Mouse (Mus musculus) neural tube, embryonic 12.5 days (tissue): Measurements from ENCODE around the gene Gm609. TPM values are rescaled to one million over a fixed set of nuclear protein-coding genes. Genes with fewer than 3 reads are reported as not detected.

Experiments
- ATAC-seq: fragments of 200-750 bp; cut with Nextera tagmentation; 2 replicates; pipeline ENCODE4 v1.8.0; 2017; ENCODE audit warnings: low read depth, mild to moderate bottlenecking, moderate TSS enrichment, moderate library complexity; ENCODE audit not compliant: low FRiP score
- H3K27ac ChIP-seq: fragments of 300-500 bp; sonication (generic); 2 replicates; pipeline ENCODE4 v1.5.1; 2016
- H3K27me3 ChIP-seq: fragments of 300-500 bp; sonication (generic); replicated peaks from 2 replicates; pipeline ENCODE4 v1.6.1; 2016; ENCODE audit warnings: mild to moderate bottlenecking
- H3K36me3 ChIP-seq: fragments of 300-500 bp; sonication (generic); 2 replicates; pipeline ENCODE4 v1.6.1; 2016; ENCODE audit warnings: mild to moderate bottlenecking
- H3K4me1 ChIP-seq: fragments of 300-500 bp; sonication (generic); 2 replicates; pipeline ENCODE4 v1.6.1; 2016
- H3K4me2 ChIP-seq: fragments of 300-500 bp; sonication (generic); replicated peaks from 2 replicates; pipeline ENCODE4 v1.6.1; 2016; ENCODE audit warnings: mild to moderate bottlenecking
- H3K4me3 ChIP-seq: fragments of 300-500 bp; sonication (generic); 2 replicates; pipeline ENCODE4 v1.5.1; 2016
- H3K9ac ChIP-seq: fragments of 300-500 bp; sonication (generic); 2 replicates; pipeline ENCODE4 v1.6.1; 2016; ENCODE audit warnings: mild to moderate bottlenecking
- H3K9me3 ChIP-seq: fragments of 300-500 bp; sonication (generic); 2 replicates; pipeline ENCODE4 v1.6.1; 2016; ENCODE audit warnings: mild to moderate bottlenecking
- WGBS: fragments of 180-500 bp; shearing (Covaris S2); methylation state at CpG from one replicate; pipeline ENCODE4 v1.1.7; 2016; 5-methylcytosine and 5-hydroxymethylcytosine counted together
- polyA plus RNA-seq: library from polyadenylated mRNA; unstranded; fragments of >200 nt; fragmentation: Nextera tagmentation; extraction: Ambion mirVana; gene quantifications from 2 replicates; pipeline ENCODE4 v1.2.1, GENCODE M21; 2016

Gene Gm609
- polyA plus RNA-seq, 1 experiment from 2014 or later = not detected

DNA sequence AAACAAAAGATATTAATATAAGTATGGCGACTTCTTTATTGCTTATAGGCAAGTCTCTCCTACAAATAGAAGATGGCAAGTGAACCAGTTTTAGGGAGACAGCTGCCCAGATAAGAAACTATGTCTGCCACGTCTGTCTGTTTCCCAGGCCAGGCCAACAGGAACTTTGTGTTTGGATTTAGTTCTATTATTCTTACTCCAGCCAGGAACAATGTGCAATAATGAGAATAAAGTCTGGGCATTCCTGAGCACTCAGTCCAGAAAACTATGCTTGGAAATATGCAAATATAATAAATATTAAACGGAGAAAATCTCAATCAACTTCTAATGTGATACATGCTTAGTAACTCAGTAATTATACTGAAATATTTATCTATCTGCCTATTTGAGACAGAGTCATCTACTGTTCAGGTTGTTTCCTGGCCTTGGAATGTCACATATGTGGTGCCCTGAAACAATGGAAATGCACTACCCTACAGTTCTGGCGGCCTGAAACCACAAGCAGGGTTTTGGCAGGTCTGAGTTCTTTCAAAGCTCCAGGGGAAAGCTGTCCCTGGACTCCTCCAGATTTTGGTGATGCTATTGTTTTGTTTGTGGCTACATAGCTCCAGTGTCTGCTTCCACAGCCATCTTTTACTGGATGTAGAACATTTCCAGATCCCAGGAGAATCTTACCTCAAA, 123.3 kb downstream of the Gm609 start:
- H3K4me1 ChIP-seq = no peaks in the 10 kb centered on the region
- H3K9me3 ChIP-seq = no peaks in the 10 kb centered on the region
- ATAC-seq = no peak
- WGBS = 81% methylated on average over 4 of the region's 4 CpGs
- H3K4me2 ChIP-seq = no peak overlapping the region
- no peak overlapping the region for H3K4me3 ChIP-seq
- H3K9ac ChIP-seq = no peak overlapping the region
- H3K27ac ChIP-seq = no peak overlapping the region
- no peaks in the 10 kb centered on the region for H3K36me3 ChIP-seq
- H3K27me3 ChIP-seq = no peaks in the 10 kb centered on the region

DNA sequence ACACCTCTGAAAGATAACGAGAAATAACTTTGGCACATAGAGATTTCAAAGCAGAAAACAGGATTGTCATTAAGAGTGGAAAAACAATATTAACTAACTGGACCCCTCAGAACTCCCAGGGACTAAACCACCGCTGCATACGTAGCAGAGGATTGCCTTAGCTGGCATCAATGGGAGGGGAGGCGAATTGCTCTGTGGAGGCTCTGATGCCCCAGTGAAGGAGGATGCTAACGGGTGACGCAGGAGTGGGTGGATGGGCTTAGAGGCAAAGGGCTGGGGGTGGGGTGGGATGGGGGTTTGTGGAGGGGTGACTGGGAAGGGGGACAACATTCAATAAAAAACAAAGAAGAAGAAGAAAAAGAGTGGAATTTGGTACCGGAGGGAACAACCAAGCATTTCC, 126.7 kb downstream of the Gm609 start:
- Histone ChIP-seq H3K4me2 (no peak overlapping the region), H3K4me3 (no peak overlapping the region), H3K27me3 (no peaks in the 10 kb centered on the region), H3K4me1 (no peaks in the 10 kb centered on the region), H3K27ac (no peak overlapping the region), H3K36me3 (no peaks in the 10 kb centered on the region), H3K9ac (no peak overlapping the region), H3K9me3 (no peaks in the 10 kb centered on the region)
- no peak for ATAC-seq
- WGBS = 76% methylated on average over 7 of the region's 7 CpGs

DNA sequence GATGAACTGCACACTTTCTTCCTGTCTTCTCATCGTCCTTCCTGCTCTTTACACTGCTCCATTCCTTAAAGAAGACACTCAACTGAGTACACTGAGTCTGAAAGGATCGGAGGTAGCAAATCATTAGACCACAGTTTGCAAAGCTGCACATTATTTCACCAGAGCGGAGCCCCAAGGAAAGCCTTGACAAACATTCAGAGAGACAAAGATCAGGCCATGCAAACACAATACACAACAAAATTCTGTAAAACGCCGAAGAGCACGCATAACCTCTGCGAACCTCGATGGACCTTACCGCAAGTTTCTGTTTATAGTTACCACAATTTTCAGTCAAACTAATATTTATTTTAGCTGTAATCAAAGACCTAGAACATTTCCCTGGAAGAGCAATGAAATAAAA, 127.4 kb downstream of the Gm609 start:
- Histone ChIP-seq H3K27ac (no peak overlapping the region), H3K4me2 (no peak overlapping the region), H3K9me3 (no peaks in the 10 kb centered on the region), H3K27me3 (no peaks in the 10 kb centered on the region), H3K36me3 (no peaks in the 10 kb centered on the region), H3K4me3 (no peak overlapping the region), H3K9ac (no peak overlapping the region), H3K4me1 (no peaks in the 10 kb centered on the region)
- 87% methylated on average over 9 of the region's 9 CpGs for WGBS
- no peak for ATAC-seq

DNA sequence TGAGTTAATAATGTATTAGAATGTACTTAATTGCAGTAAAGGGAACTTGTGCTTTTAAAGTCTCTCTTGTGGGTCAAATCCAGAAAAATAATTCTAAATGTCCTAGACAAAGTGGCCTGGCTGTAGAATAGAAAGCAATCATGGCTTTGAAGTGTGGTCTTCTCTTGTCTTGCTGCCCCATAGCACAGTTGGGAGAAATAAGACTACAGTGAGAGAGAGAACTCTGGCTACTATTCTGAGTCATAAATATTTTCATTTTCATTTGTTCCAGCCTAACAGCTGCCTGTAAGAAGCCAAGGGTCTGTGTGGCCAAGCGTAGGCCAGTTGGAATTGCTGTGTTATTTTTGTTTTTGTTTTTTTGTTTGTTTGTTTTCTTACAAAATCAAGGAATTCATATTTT, 128.1 kb downstream of the Gm609 start:
- no peaks in the 10 kb centered on the region for H3K9me3 ChIP-seq
- H3K4me1 ChIP-seq = no peaks in the 10 kb centered on the region
- WGBS = 96% methylated on average over 1 of the region's 1 CpGs
- no peaks in the 10 kb centered on the region for H3K36me3 ChIP-seq
- no peaks in the 10 kb centered on the region for H3K27me3 ChIP-seq
- H3K9ac ChIP-seq = no peak overlapping the region
- no peak overlapping the region for H3K27ac ChIP-seq
- no peak overlapping the region for H3K4me3 ChIP-seq
- no peak overlapping the region for H3K4me2 ChIP-seq
- no peak for ATAC-seq

DNA sequence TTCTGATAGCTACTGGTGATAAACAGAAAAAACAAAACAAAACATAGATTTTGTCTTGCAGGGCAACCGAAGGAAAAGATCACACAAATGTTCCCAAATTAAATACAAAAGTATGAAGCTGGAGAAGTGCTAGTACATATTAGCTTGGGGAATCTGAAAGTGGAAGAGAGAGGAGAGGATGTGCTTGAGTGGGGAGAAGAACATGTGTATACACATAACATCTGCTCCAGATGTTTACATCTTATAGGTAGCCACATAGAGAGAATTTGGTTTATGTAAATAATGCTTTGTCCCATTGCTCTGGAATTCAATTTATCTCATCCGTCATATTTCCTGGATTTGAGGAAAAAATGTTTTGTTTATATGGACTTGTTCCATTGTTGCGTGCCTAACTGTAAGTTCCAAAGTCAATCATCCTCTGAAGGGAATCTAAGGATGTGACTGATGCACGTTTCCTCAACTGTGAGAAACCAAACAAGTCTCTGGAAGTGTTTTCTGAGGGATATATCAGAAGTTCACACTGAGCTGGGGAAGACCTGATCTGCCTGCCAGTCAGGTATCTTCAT, 129.2 kb downstream of the Gm609 start:
- no peak for ATAC-seq
- Histone ChIP-seq H3K27me3 (no peaks in the 10 kb centered on the region), H3K9me3 (no peaks in the 10 kb centered on the region), H3K27ac (no peak overlapping the region), H3K4me3 (no peak overlapping the region), H3K4me1 (no peaks in the 10 kb centered on the region), H3K36me3 (no peaks in the 10 kb centered on the region), H3K9ac (no peak overlapping the region), H3K4me2 (no peak overlapping the region)
- WGBS = 81% methylated on average over 4 of the region's 4 CpGs

Other genes with a start within 250 kb of the Gm609 start
- gene Cd200, start 83.9 kb downstream of the Gm609 start, polyA plus RNA-seq = 102 and 104 TPM in 2 replicates
- not detected in 2 replicates for gene Gm17783, start 39.1 kb upstream of the Gm609 start, polyA plus RNA-seq
- gene Slc9c1, start 42.3 kb upstream of the Gm609 start, polyA plus RNA-seq = not detected in 2 replicates
- 0.20 TPM in 1 of 2 replicates, not detected in the other for gene Gcsam, start 117.4 kb upstream of the Gm609 start, polyA plus RNA-seq
- 0.11 TPM in 1 of 2 replicates, not detected in the other for gene BC016579, start 161.1 kb upstream of the Gm609 start, polyA plus RNA-seq
- gene Tmprss7, start 200.7 kb upstream of the Gm609 start, polyA plus RNA-seq = 0.66 and 0.77 TPM in 2 replicates
- gene Tagln3, start 231.6 kb upstream of the Gm609 start, polyA plus RNA-seq = 584 and 621 TPM in 2 replicates
- gene Abhd10, start 250.0 kb upstream of the Gm609 start, polyA plus RNA-seq = 47.0 and 47.4 TPM in 2 replicates